Mouse (Mus musculus): ENCODE data around the gene Rmnd5a. TPM values are rescaled to one million over a fixed set of nuclear protein-coding genes. Genes with fewer than 3 reads are reported as not detected.
"Not testable (repeated sequence)": the region's sequence is repeated elsewhere in the genome, so short reads cannot be mapped to it uniquely, and the experiment has no call there.

Rmnd5a gene
- total RNA-seq (2021) = 100 to 1,000 TPM; 101 to 103 TPM
- long read RNA-seq, experiment 1, full-length matches to known transcripts = 33 of 56 reads
- long read RNA-seq, experiment 1, partial matches to known transcripts = 3 of 56 reads
- long read RNA-seq, experiment 1, other reads (novel, unspliced or antisense) = 20 of 56 reads
- long read RNA-seq, experiment 2, full-length matches to known transcripts = 33 of 57 reads
- long read RNA-seq, experiment 2, partial matches to known transcripts = 4 of 57 reads
- long read RNA-seq, experiment 2, other reads (novel, unspliced or antisense) = 20 of 57 reads

DNA sequence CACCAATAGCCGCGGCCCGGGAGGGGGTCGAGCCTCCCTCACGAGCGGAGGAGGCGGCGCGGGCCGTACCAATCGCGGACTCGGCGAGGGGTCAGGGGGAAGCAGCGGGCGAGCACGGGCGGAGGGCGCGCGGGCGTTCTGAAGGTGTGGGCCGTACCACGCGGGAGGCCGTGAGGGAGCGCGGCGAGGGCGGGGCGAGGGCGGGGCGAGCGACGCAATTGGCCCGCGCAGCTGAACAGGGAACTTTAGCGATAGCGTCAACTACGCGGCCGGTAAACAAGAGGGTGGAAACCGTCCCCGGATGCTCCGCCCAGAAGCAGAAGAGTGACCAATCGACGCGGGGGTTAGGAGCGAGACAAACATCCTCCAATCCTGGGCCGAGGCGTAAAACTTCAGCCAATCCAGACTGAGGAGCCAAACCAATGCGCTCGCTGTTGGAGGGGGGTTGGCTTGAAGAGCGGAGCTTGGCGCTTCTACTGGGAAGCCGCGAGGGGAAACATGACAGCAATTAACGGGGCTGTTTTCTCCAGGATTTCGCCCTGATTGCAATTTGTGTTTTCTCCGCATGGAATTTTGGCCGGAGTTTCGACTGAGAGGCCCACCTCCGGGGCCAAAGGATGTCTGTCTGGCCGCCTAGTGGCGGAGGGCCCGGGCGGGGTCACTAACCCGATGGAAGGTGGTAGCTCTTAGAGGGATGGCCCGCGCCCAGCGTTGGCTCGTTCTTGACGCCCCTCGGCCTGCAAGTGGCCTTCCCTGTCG is at the start of gene Rmnd5a:
Gene Rmnd5a (minus strand): TSS at position 146 of the 759 bp plus-strand sequence.
- Histone ChIP-seq H3K4me3 (peak within 1 kb of the TSS; percentile 79), H3K27ac (peak within 1 kb of the TSS; percentile 99)
- intact Hi-C loops (cut with DNase I) = loop anchor here (1.0 to 5.0 kb wide), 5 partner anchors 53 to 362 kb away; partner anchors contain the start of genes Chmp3, Kdm3a, Krcc1 and Rnf103
- peak; percentile 65 for TF ChIP-seq CTCF (IDR thresholded peaks at IDR 0.05)
- DNase-seq (ENCODE audit: extremely low spot score in 1 of 2, low spot score in 2 of 2) = peak; percentile 97 to 98

DNA sequence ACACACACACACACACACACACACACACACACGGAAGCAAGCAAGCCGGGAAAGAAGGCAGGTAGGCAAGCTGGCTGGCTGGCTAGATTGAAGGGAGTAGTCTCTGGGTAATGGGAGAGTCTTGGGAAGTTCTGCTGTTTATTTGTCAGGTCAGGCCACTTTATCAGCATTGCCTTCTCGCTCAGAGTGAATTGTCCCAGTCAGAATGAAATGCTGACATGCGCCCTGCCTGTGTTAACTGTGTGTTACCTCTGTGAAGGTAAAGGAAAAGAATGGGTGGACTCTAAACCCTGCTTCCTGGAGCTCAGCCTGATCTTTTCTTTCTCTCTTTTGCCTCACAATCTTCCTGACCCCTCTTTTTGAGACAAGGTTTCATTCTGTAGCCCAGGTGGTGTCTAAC is 47.5 kb upstream of the Rmnd5a start:
- no peak overlapping the region for H3K4me3 ChIP-seq
- no peak overlapping the region for H3K27ac ChIP-seq
- TF ChIP-seq CTCF (IDR thresholded peaks at IDR 0.05) = no peak
- DNase-seq (ENCODE audit: extremely low spot score in 1 of 2, low spot score in 2 of 2) = no peak
- intact Hi-C loops (cut with DNase I) = no loop called here

DNA sequence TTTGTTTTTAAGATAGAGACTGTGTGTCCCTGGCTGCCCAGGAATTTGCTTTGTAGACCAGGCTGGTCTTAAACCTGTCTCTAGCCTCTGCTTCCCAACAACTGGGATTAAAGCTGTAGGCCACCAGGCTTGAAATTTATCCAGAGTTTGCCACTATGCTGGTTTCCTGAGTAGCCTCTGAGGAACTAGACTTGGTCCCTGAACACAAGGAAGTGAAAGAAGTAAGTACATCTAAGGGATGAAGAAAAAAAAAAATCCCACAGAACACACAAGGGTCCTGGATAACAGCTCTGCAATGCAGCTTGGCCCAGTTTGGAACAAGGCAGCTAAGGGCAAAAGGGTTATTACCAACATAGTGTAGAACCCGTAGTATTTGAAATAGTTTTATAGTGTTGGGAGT is 46.4 kb upstream of the Rmnd5a start:
- intact Hi-C loops (cut with DNase I) = no loop called here
- TF ChIP-seq CTCF (IDR thresholded peaks at IDR 0.05) = no peak
- no peak overlapping the region for H3K27ac ChIP-seq
- no peak for DNase-seq (ENCODE audit: extremely low spot score in 1 of 2, low spot score in 2 of 2)
- H3K4me3 ChIP-seq = no peak overlapping the region

DNA sequence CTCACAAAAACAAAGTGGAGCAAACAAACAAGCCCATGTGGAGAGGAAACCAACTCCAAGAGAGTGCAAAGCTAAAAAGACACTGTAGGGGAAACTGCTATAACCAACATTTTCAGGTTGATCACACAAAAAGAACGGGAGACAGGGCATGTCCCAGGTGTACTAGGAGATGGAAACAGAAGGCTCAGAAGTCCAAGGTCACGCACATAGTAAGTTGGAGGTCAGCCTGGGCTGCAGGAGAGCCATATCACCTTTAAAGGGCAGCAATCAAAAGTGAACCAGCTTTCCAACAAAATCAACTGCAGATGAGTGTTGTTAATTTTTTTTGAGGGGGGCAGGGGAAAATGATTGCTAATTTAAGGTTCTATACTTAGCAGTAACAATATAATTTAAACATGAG is 45.8 kb upstream of the Rmnd5a start:
- DNase-seq (ENCODE audit: extremely low spot score in 1 of 2, low spot score in 2 of 2) = no peak
- Histone ChIP-seq H3K27ac (no peak overlapping the region), H3K4me3 (no peak overlapping the region)
- no peak for TF ChIP-seq CTCF (IDR thresholded peaks at IDR 0.05)
- intact Hi-C loops (cut with DNase I) = no loop called here

DNA sequence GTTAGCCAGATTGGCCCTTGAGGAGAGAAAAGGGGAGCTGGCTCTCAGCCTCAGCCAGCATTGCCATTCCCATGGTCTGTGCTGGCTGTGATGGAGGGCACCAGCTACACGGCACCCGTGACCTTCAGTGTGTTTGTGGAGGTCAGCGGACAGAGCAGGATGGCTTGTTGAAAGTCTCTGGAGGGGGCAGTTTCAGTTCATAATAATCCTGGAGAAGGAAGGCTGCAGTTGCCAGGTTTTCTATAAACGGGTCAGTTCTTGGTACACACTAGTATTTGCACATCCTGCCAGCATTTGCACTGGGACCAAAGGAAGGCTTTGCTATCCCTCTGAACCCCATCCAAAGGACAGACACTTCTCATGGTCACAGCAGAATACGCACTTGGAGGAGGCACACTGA is 44.8 kb upstream of the Rmnd5a start:
- intact Hi-C loops (cut with DNase I) = no loop called here
- Histone ChIP-seq H3K27ac (no peak overlapping the region), H3K4me3 (no peak overlapping the region)
- DNase-seq (ENCODE audit: extremely low spot score in 1 of 2, low spot score in 2 of 2) = no peak
- TF ChIP-seq CTCF (IDR thresholded peaks at IDR 0.05) = no peak

DNA sequence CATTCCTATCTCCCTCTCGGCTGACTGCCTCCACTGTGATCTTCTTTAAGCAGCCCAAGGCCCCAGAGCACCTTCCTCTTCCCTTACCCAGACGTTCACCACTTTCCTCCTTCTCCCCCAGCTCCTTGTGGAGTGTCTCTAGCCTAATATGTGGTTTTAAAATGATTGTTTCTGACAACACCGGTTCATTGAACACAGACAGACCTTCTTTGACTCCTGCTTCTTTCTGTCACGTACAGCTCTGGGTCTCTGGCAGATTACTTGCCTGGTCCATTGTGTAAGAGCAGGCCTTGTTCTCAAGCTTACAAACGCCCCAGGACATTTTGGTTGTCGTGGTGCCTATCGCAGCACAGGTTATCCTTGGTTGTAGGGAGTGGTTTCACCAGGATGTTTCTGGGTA is 40.7 kb upstream of the Rmnd5a start:
- TF ChIP-seq CTCF (IDR thresholded peaks at IDR 0.05) = no peak
- intact Hi-C loops (cut with DNase I) = no loop called here
- no peak for DNase-seq (ENCODE audit: extremely low spot score in 1 of 2, low spot score in 2 of 2)

DNA sequence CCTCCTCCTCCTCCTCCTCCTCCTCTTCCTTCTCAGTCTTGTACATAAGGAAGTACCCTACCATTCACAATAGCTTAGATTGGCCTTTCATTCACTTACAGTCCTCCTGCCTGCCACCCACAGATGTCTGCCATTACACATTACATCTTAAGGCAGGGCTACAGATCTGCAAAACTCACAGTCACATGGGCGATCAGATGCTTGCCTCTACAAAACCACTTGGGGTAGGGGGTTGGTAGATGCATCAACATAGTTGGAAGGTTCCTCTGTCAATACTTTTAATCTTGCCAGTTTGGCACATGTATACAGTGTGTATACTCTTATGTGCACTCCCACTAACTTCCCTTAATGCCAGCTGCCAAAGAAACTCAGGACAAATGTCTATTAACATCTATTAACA is 39.7 kb upstream of the Rmnd5a start:
- Histone ChIP-seq H3K4me3 (no peak overlapping the region), H3K27ac (no peak overlapping the region)
- no peak for TF ChIP-seq CTCF (IDR thresholded peaks at IDR 0.05)
- DNase-seq (ENCODE audit: extremely low spot score in 1 of 2, low spot score in 2 of 2) = no peak
- intact Hi-C loops (cut with DNase I) = no loop called here

More for the DNA sequence above, 40.7 kb upstream of the Rmnd5a start:
- Histone ChIP-seq H3K27ac (no peak overlapping the region), H3K4me3 (no peak overlapping the region)

DNA sequence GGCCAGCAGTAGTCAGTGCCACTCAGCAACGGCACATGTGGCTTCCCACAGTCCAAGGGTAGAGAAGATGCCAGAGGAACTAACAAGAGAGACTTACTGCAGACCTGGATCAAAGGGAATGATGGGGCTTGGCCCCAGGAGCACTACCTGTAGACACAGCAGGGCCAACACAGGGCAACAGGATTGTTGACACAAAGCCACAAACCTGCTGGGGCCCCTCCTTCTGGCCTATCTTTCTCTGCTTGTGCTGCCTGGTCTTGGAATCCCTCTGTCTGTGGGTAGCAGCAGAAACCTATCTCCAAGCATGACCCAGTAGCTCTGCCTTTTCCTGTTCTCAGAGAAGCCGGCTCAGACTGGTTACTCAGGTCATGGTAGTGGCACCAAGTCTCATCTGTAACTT is 39.2 kb upstream of the Rmnd5a start:
- H3K4me3 ChIP-seq; intact Hi-C loops (cut with DNase I); DNase-seq (ENCODE audit: extremely low spot score in 1 of 2, low spot score in 2 of 2); H3K27ac ChIP-seq: not testable (repeated sequence)

DNA sequence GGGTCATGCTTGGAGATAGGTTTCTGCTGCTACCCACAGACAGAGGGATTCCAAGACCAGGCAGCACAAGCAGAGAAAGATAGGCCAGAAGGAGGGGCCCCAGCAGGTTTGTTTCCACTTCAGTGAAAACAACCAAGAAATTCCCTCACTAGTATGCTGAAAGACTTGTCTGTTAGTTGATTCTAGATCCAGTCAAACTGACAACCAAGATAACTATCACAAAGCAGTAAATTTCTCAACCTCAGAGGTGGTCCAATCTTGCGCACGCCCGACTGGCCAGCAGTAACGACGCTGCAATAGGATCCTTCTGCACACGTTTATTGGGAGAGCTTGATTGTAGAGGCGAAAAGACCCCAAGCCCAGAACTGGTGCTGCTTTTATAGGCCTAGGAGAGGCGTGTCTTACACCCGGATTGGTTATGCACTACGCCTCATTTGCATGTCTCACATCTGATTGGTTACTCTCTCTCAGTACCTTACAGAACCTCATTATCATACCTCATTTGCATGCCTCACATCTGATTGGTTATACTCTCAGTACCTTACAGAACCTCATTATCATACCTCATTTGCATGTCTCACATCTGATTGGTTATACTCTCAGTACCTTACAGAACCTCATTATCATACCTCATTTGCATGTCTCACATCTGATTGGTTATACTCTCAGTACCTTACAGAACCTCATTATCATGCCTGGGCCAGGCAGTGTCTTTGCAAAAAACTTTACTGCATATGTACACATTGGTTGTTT is 38.6 kb upstream of the Rmnd5a start:
- DNase-seq (ENCODE audit: extremely low spot score in 1 of 2, low spot score in 2 of 2); H3K4me3 ChIP-seq; intact Hi-C loops (cut with DNase I); H3K27ac ChIP-seq: not testable (repeated sequence)

DNA sequence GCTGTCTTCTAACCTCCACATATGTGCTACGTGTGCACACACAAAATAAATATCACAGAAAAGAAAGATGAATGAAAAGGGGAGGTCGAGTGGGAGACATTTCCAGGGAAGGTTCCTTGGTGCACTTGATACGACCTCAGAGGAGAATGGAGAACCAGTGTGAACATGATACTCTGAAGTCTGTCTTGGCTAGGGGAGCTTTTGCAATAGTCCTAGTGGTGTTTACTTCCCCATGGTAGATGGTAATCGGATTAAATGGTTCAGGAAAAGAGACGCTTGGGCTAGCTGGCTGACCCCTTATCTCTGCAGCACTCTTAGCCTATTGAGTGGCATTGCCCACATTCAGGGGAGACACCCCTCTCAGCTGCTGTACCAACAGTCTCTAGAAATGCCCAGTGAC is 36.3 kb upstream of the Rmnd5a start:
- Histone ChIP-seq H3K4me3 (no peak overlapping the region), H3K27ac (no peak overlapping the region)
- intact Hi-C loops (cut with DNase I) = no loop called here
- DNase-seq (ENCODE audit: extremely low spot score in 1 of 2, low spot score in 2 of 2) = no peak
- TF ChIP-seq CTCF (IDR thresholded peaks at IDR 0.05) = no peak

DNA sequence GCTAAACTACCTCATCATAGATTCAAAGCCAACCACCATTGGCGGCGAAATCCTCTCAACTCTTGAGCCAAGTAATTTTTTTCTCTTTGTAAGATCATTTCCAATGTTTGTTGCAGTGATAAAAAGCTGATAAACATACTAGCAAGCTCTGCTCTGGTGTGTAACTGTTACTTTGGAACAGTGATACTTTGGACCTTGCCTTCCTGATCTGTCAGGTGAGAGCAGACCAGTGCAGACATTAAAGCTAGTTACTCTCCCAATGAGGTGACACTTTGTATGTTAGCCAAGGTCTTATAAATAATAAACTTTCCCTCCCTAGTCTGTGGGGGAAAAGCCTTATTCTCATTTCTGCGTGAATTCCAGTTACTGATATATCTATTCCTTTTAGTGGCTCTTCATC is 35.2 kb upstream of the Rmnd5a start:
- intact Hi-C loops (cut with DNase I) = no loop called here
- no peak for DNase-seq (ENCODE audit: extremely low spot score in 1 of 2, low spot score in 2 of 2)
- no peak overlapping the region for H3K27ac ChIP-seq
- TF ChIP-seq CTCF (IDR thresholded peaks at IDR 0.05) = no peak
- no peak overlapping the region for H3K4me3 ChIP-seq

DNA sequence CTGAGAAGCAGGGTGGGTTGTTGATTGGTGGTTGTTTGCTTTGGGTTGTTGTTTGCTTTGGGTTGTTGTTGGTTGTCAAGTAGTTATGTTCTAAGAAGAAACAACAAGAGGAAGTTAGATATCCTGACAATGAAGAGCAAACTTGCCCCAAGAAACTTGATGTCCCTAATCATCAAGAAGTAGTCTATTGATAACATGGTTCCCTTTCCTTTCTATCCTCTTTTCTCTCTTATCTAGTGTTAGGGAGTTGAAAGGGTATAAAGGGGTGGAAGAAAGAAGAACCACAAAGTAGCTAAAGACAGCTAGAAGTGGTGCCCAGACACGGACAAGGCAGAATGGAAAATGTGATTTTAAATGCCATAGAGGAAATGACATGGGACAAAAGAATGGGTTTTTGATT is 32.3 kb upstream of the Rmnd5a start:
- no peak for TF ChIP-seq CTCF (IDR thresholded peaks at IDR 0.05)
- intact Hi-C loops (cut with DNase I) = no loop called here
- no peak overlapping the region for H3K27ac ChIP-seq
- no peak for DNase-seq (ENCODE audit: extremely low spot score in 1 of 2, low spot score in 2 of 2)
- H3K4me3 ChIP-seq = no peak overlapping the region

All from left cerebral cortex, adult 2 months (tissue).